Mouse (Mus musculus) CH12.LX (cell line): ENCODE measurements at regions not wholly inside any gene's neighbourhood (a gene's known extent, or its start where the extent isn't known, plus 50 kb on each side); places are given as distances from the start of the nearest gene placed in this dataset.
A peak's percentile ranks its signal among the peaks of the same experiment; 100 is the strongest.

Source experiments
- DNase-seq: peaks from one replicate; pipeline ENCODE4 v3.0.0-alpha.2; 2013; ENCODE audit errors: extremely low read depth
- H3K27ac ChIP-seq: 2 replicates; pipeline ENCODE4 v1.5.1; 2012; ENCODE audit warnings: low read depth, mild to moderate bottlenecking, control low read depth, moderate library complexity; ENCODE audit not compliant: insufficient read depth
- H3K27me3 ChIP-seq: replicated peaks from 2 replicates; pipeline ENCODE3; 2012; ENCODE audit warnings: inconsistent platforms
- H3K36me3 ChIP-seq, 2 experiments: replicated peaks in 1 of 2; 2 replicates each; pipeline versions ENCODE3 to v1.6.1; 2012; ENCODE audit warnings: inconsistent platforms in 1 of 2, low read length in 1 of 2, mild to moderate bottlenecking in 1 of 2, mixed read lengths in 1 of 2, moderate library complexity in 1 of 2; ENCODE audit not compliant: control insufficient read depth in 1 of 2, insufficient read depth in 1 of 2
- H3K4me1 ChIP-seq, 2 experiments: 2 replicates each; pipeline ENCODE4 v1.6.1; 2012; ENCODE audit warnings: inconsistent platforms in 1 of 2, moderate library complexity in 1 of 2; ENCODE audit not compliant: insufficient read depth in 2 of 2, control insufficient read depth in 1 of 2
- H3K4me2 ChIP-seq: 2 replicates; pipeline ENCODE4 v1.6.1; 2012; ENCODE audit warnings: low read depth, mild to moderate bottlenecking, control low read depth; ENCODE audit not compliant: poor library complexity, insufficient read depth, severe bottlenecking
- H3K4me3 ChIP-seq, 3 experiments: fragments of 150-350 bp in 1 of 3; sonication (generic) in 1 of 3; replicated peaks in 1 of 3; 2 replicates each; pipeline versions ENCODE3 to v1.5.1; 2011 to 2012; ENCODE audit warnings: low read depth in 2 of 3, low read length in 2 of 3, mild to moderate bottlenecking in 2 of 3, moderate library complexity in 2 of 3, control low read depth in 1 of 3, improper control_type of control experiment in 1 of 3, inconsistent platforms in 1 of 3, mixed read lengths in 1 of 3; ENCODE audit not compliant: poor library complexity in 1 of 3
- H3K79me2 ChIP-seq: replicated peaks from 2 replicates; pipeline ENCODE4 v1.6.1; 2012; ENCODE audit warnings: mild to moderate bottlenecking, moderate library complexity; ENCODE audit not compliant: control insufficient read depth, poor library complexity, insufficient read depth, severe bottlenecking; ENCODE audit errors: extremely low read depth
- H3K9ac ChIP-seq: 2 replicates; pipeline ENCODE4 v1.6.1; 2012; ENCODE audit warnings: low read depth, mild to moderate bottlenecking, control low read depth, moderate library complexity; ENCODE audit not compliant: insufficient read depth
- H3K9me3 ChIP-seq: replicated peaks from 2 replicates; pipeline ENCODE3; 2012; ENCODE audit warnings: low read length, inconsistent platforms, mixed read lengths
- BHLHE40 ChIP-seq: IDR thresholded peaks from 2 replicates; pipeline ENCODE4 v1.6.1; 2011; ENCODE audit warnings: mild to moderate bottlenecking, low read depth, low read length, improper control_type of control experiment
- CTCF ChIP-seq, 2 experiments: IDR thresholded peaks in 1 of 2; conservative IDR thresholded peaks in 1 of 2; 2 replicates each; pipeline ENCODE4 v1.5.1; 2011 to 2012; ENCODE audit warnings: low read depth in 2 of 2, low read length in 2 of 2, improper control_type of control experiment in 1 of 2, inconsistent platforms in 1 of 2, mild to moderate bottlenecking in 1 of 2, moderate library complexity in 1 of 2
- E2F4 ChIP-seq: IDR thresholded peaks from 2 replicates; pipeline ENCODE4 v1.6.1; 2011; ENCODE audit warnings: low read depth, low read length, improper control_type of control experiment; ENCODE audit not compliant: insufficient replicate concordance
- ELF1 ChIP-seq: IDR thresholded peaks from 2 replicates; pipeline ENCODE4 v1.6.1; 2014; ENCODE audit warnings: low read depth, mild to moderate bottlenecking, inconsistent platforms, low read length, improper control_type of control experiment
- EP300 ChIP-seq: IDR thresholded peaks from 2 replicates; pipeline ENCODE4 v1.6.1; 2011; ENCODE audit warnings: low read length, improper control_type of control experiment
- HCFC1 ChIP-seq: IDR thresholded peaks from 2 replicates; pipeline ENCODE4 v1.6.1; 2012; ENCODE audit warnings: low read depth, mild to moderate bottlenecking, inconsistent platforms, low read length, improper control_type of control experiment
- IRF4 ChIP-seq: IDR thresholded peaks from 2 replicates; pipeline ENCODE4 v1.6.1; 2014; ENCODE audit warnings: low read depth, mild to moderate bottlenecking, inconsistent platforms, low read length, improper control_type of control experiment
- JUN ChIP-seq: IDR thresholded peaks from 2 replicates; pipeline ENCODE4 v1.6.1; 2011; ENCODE audit warnings: low read depth, mild to moderate bottlenecking, low read length, improper control_type of control experiment, moderate library complexity; ENCODE audit not compliant: insufficient read depth
- MAFK ChIP-seq: IDR thresholded peaks from 2 replicates; pipeline ENCODE4 v1.6.1; 2011; ENCODE audit warnings: low read length, improper control_type of control experiment; ENCODE audit not compliant: insufficient replicate concordance
- MAX ChIP-seq: IDR thresholded peaks from 2 replicates; pipeline ENCODE4 v1.6.1; 2011; ENCODE audit warnings: low read length, improper control_type of control experiment
- MYC ChIP-seq: IDR thresholded peaks from 2 replicates; pipeline ENCODE4 v1.6.1; 2011; ENCODE audit warnings: low read depth, mild to moderate bottlenecking, improper control_type of control experiment, low read length
- NELFE ChIP-seq: IDR thresholded peaks from 2 replicates; pipeline ENCODE4 v1.6.1; 2011; ENCODE audit warnings: low read depth, low read length, improper control_type of control experiment
- PAX5 ChIP-seq: IDR thresholded peaks from 2 replicates; pipeline ENCODE4 v1.6.1; 2012; ENCODE audit warnings: low read length, inconsistent platforms, mixed read lengths
- POLR2A ChIP-seq: IDR thresholded peaks from 2 replicates; pipeline ENCODE4 v1.6.1; 2011; ENCODE audit warnings: low read depth, mild to moderate bottlenecking, improper control_type of control experiment, low read length
- RAD21 ChIP-seq: IDR thresholded peaks from 2 replicates; pipeline ENCODE4 v1.6.1; 2011; ENCODE audit warnings: low read depth, mild to moderate bottlenecking, low read length, improper control_type of control experiment, moderate library complexity
- SIN3A ChIP-seq: IDR thresholded peaks from 2 replicates; pipeline ENCODE4 v1.6.1; 2012; ENCODE audit warnings: low read length, improper control_type of control experiment, inconsistent platforms
- SMC3 ChIP-seq: IDR thresholded peaks from 2 replicates; pipeline ENCODE4 v1.6.1; 2011; ENCODE audit warnings: low read depth, low read length, improper control_type of control experiment
- UBTF ChIP-seq: IDR thresholded peaks from 2 replicates; pipeline ENCODE4 v1.6.1; 2012; ENCODE audit warnings: low read depth, mild to moderate bottlenecking, inconsistent platforms, low read length, improper control_type of control experiment, moderate library complexity
- USF1 ChIP-seq: IDR thresholded peaks from 2 replicates; pipeline ENCODE4 v1.6.1; 2014; ENCODE audit warnings: low read depth, mild to moderate bottlenecking, inconsistent platforms, low read length, improper control_type of control experiment
- USF2 ChIP-seq: conservative IDR thresholded peaks from 2 replicates; pipeline ENCODE4 v1.6.1; 2011; ENCODE audit warnings: low read depth, low read length, improper control_type of control experiment
- ZC3H11A ChIP-seq: IDR thresholded peaks from 2 replicates; pipeline ENCODE4 v1.6.1; 2012; ENCODE audit warnings: low read depth, mild to moderate bottlenecking, inconsistent platforms, low read length, improper control_type of control experiment
- ZMIZ1 ChIP-seq: IDR thresholded peaks from 2 replicates; pipeline ENCODE4 v1.6.1; 2012; ENCODE audit warnings: low read depth, mild to moderate bottlenecking, inconsistent platforms, low read length, improper control_type of control experiment
- ZNF384 ChIP-seq: IDR thresholded peaks from 2 replicates; pipeline ENCODE4 v1.6.1; 2012; ENCODE audit warnings: low read depth, low read length, improper control_type of control experiment, inconsistent platforms
- dilution Hi-C: fragments of 300-500 bp; cut with MboI; formaldehyde crosslinking; loops from 2 replicates; pipeline ENCODE4 v1.14.3; 2020; ENCODE audit warnings: low sequenced_read_pairs; ENCODE audit not compliant: extremely low pct_unique_long_range_greater_than_20kb, extremely low pct_ligation_motif_present
- in situ Hi-C: fragments of 300-500 bp; cut with MboI; formaldehyde crosslinking; loops from 3 replicates; pipeline ENCODE4 v1.14.3; 2019; ENCODE audit warnings: low sequenced_read_pairs, low pct_ligation_motif_present, low pct_unique_long_range_greater_than_20kb, mixed read lengths

- peaks cover 8% of the 10 kb centered on the region for H3K9me3 ChIP-seq
- no peaks in the 10 kb centered on the region for H3K79me2 ChIP-seq
- H3K4me3 ChIP-seq = no peak overlapping the region
- peaks cover under 1% of the 10 kb centered on the region for H3K27me3 ChIP-seq
- no peak overlapping the region for H3K4me2 ChIP-seq
- H3K4me1 ChIP-seq = peaks cover 5 to 11% of the 10 kb centered on the region in 2 experiments
- no peak overlapping the region for H3K27ac ChIP-seq
- DNase-seq = peak; percentile 67
- dilution Hi-C loops (no loop called here), in situ Hi-C loops (loop anchor here (25.0 kb wide), 1 partner anchor 95 kb away; no protein-coding TSS in a partner anchor)
- no peak for TF ChIP-seq MAX
- peak; percentile 92 for TF ChIP-seq ZNF384
- TF ChIP-seq SMC3 = peak; percentile 69
- no peak for TF ChIP-seq IRF4
- TF ChIP-seq PAX5 = no peak
- no peak for TF ChIP-seq JUN
- TF ChIP-seq HCFC1 = no peak
- TF ChIP-seq EP300 = no peak
- 0 out of 2 replicates have a peak, but pooled peaks have one; percentile 19 for TF ChIP-seq MYC
- TF ChIP-seq BHLHE40 = no peak
- TF ChIP-seq SIN3A = no peak
- TF ChIP-seq POLR2A = no peak
- no peak for TF ChIP-seq UBTF
- TF ChIP-seq ELF1 = no peak
- no peak for TF ChIP-seq E2F4
- no peak for TF ChIP-seq USF2
- TF ChIP-seq ZMIZ1 = no peak
- peak; percentile 52 to 78 for TF ChIP-seq CTCF (conservative IDR thresholded peaks at IDR 0.05 in 1 of 2, IDR thresholded peaks at IDR 0.05 in 1 of 2; ENCODE audit: low read depth in 2 of 2, low read length in 2 of 2)
- TF ChIP-seq USF1 = no peak
- TF ChIP-seq RAD21 = peak; percentile 84
- TF ChIP-seq MAFK = 0 out of 2 replicates have a peak, but pooled peaks have one; percentile 52
- no peak for TF ChIP-seq NELFE
- 0 out of 2 replicates have a peak, but pooled peaks have one; percentile 12 for TF ChIP-seq ZC3H11A
- no peak overlapping the region for H3K9ac ChIP-seq
- no peaks in the 10 kb centered on the region for H3K36me3 ChIP-seq
Observed at GRCm38 (mm10) chr10:66807261-66807968, 288.5 kb upstream of the Jmjd1c start.
